8 mouse cellular contexts compared by ENCODE assay signal in genomic region chr7:43422995-43423617, GRCm38 (mm10). TPM values are rescaled to one million over a fixed set of nuclear protein-coding genes. Genes with fewer than 3 reads are reported as not detected.
DNase-seq lines count a peak whose midpoint lies in the region; ATAC-seq and TF ChIP-seq lines count a peak whose summit lies in the region.

No protein-coding gene starts in this region.

- H3K27me3 ChIP-seq in E14TG2a.4 (ENCODE audit: insufficient read depth, low read length) = no peaks in the 10 kb centered on the region
- H3K27me3 ChIP-seq in forebrain, embryonic 14.5 days (replicated peaks; ENCODE audit: control insufficient read depth, insufficient read depth, low read length) = no peaks in the 10 kb centered on the region
- H3K27me3 ChIP-seq in liver, postnatal 0 days (ENCODE audit: insufficient read depth, low read length) = no peaks in the 10 kb centered on the region
- H3K27me3 ChIP-seq in neural tube, embryonic 15.5 days (replicated peaks) = no peaks in the 10 kb centered on the region

- H3K9me3 ChIP-seq in E14TG2a.4 (ENCODE audit: low read length) = no peaks in the 10 kb centered on the region
- no peaks in the 10 kb centered on the region for H3K9me3 ChIP-seq in forebrain, embryonic 14.5 days (replicated peaks; ENCODE audit: control insufficient read depth, low read length)
- no peaks in the 10 kb centered on the region for H3K9me3 ChIP-seq in liver, postnatal 0 days (ENCODE audit: low read length)
- H3K9me3 ChIP-seq in neural tube, embryonic 15.5 days (replicated peaks) = no peaks in the 10 kb centered on the region

- peak; percentile 78 for DNase-seq in forebrain, embryonic 14.5 days (ENCODE audit: low spot score)
- peak; percentile 86 to 93 for DNase-seq in heart, postnatal 14 days
- peak; percentile 47 for DNase-seq in large intestine, adult 2 months (ENCODE audit: low read depth, low spot score)
- peak; percentile 88 for DNase-seq in liver, postnatal 0 days
- peak; percentile 93 for DNase-seq in testis, postnatal 10 days (ENCODE audit: low spot score)

- H3K4me1 ChIP-seq in E14TG2a.4 (replicated peaks; ENCODE audit: low read depth, low read length) = peaks cover 14% of the 10 kb centered on the region
- H3K4me1 ChIP-seq in forebrain, embryonic 14.5 days (ENCODE audit: control insufficient read depth, insufficient read depth, low read length) = no peaks in the 10 kb centered on the region
- H3K4me1 ChIP-seq in liver, postnatal 0 days (ENCODE audit: insufficient read depth) = no peaks in the 10 kb centered on the region
- peaks cover 4% of the 10 kb centered on the region; the same call in 1 of the 2 replicates for H3K4me1 ChIP-seq in neural tube, embryonic 15.5 days

- H3K4me2 ChIP-seq in forebrain, embryonic 14.5 days (ENCODE audit: low read length) = no peak overlapping the region
- H3K4me2 ChIP-seq in liver, postnatal 0 days (ENCODE audit: low read depth, low read length) = peak overlapping the region; percentile 40; the same call in 1 of the 2 replicates
- peak overlapping the region; percentile 47 for H3K4me2 ChIP-seq in neural tube, embryonic 15.5 days

- WGBS in forebrain, embryonic 14.5 days = 8% methylated on average over 11 of the region's 11 CpGs
- 23% methylated on average over 11 of the region's 11 CpGs for WGBS in large intestine, adult 2 months
- WGBS in liver, postnatal 0 days (ENCODE audit: insufficient replicate concordance) = 13% methylated on average over 11 of the region's 11 CpGs
- WGBS in neural tube, embryonic 15.5 days = 12% methylated on average over 11 of the region's 11 CpGs

- no peak for TF ChIP-seq EP300 in liver, postnatal 0 days (IDR thresholded peaks at IDR 0.05; ENCODE audit: low read depth)

- H3K36me3 ChIP-seq in E14TG2a.4 (ENCODE audit: insufficient read depth, low read length) = no peaks in the 10 kb centered on the region
- no peaks in the 10 kb centered on the region for H3K36me3 ChIP-seq in forebrain, embryonic 14.5 days (ENCODE audit: control insufficient read depth, insufficient read depth, low read length)
- H3K36me3 ChIP-seq in liver, postnatal 0 days (replicated peaks; ENCODE audit: insufficient read depth, low read length) = no peaks in the 10 kb centered on the region
- no peaks in the 10 kb centered on the region for H3K36me3 ChIP-seq in neural tube, embryonic 15.5 days

- no peak overlapping the region for H3K4me3 ChIP-seq in E14TG2a.4 (replicated peaks; ENCODE audit: low read length)
- H3K4me3 ChIP-seq in forebrain, embryonic 14.5 days (ENCODE audit: low read depth, low read length) = no peak overlapping the region
- no peak overlapping the region for H3K4me3 ChIP-seq in liver, postnatal 0 days (ENCODE audit: low read depth, low read length)
- no peak overlapping the region for H3K4me3 ChIP-seq in neural tube, embryonic 15.5 days (replicated peaks)

- no peak overlapping the region for H3K9ac ChIP-seq in forebrain, embryonic 14.5 days (ENCODE audit: low read length)
- no peak overlapping the region for H3K9ac ChIP-seq in liver, postnatal 0 days (replicated peaks)
- H3K9ac ChIP-seq in neural tube, embryonic 15.5 days (replicated peaks) = no peak overlapping the region

- H3K27ac ChIP-seq in forebrain, embryonic 14.5 days (ENCODE audit: low read depth, low read length) = no peak overlapping the region
- H3K27ac ChIP-seq in liver, postnatal 0 days (ENCODE audit: low read depth) = no peak overlapping the region
- H3K27ac ChIP-seq in neural tube, embryonic 15.5 days (replicated peaks) = no peak overlapping the region

- peak; percentile 93 for ATAC-seq in cerebellum, adult (ENCODE audit: insufficient number of reproducible peaks, low FRiP score, low TSS enrichment)
- peak; percentile 94 for ATAC-seq in forebrain, embryonic 14.5 days
- peak; percentile 92 for ATAC-seq in liver, postnatal 0 days
- ATAC-seq in neural tube, embryonic 15.5 days (ENCODE audit: low FRiP score) = peak; percentile 93

- intact Hi-C loops in heart, postnatal 14 days (cut with DNase I) = loop anchor here (1.0 to 5.0 kb wide), 2 partner anchors 42 to 139 kb away; partner anchors contain the start of gene Zfp658

- peak; percentile 96 for TF ChIP-seq CTCF in E14TG2a.4 (conservative IDR thresholded peaks at IDR 0.05; ENCODE audit: low read length)
- TF ChIP-seq CTCF in liver, postnatal 0 days (IDR thresholded peaks at IDR 0.05; ENCODE audit: low read depth) = peak; percentile 96

RNA-seq across cellular contexts. Expression of gene Lim2, which starts 4.4 kb away (rescaled TPM):
- polyA plus RNA-seq in forebrain, embryonic 14.5 days (2014; fragmentation: Nextera tagmentation; extraction: Ambion mirVana) = not detected in 2 replicates
- total RNA-seq in heart, postnatal 14 days (2021) = not detected
- not detected in 2 replicates for polyA plus RNA-seq in large intestine, adult 2 months (2012; rRNA removed)
- not detected in 2 replicates for polyA plus RNA-seq in liver, postnatal 0 days (2015; fragmentation: Nextera tagmentation; extraction: Ambion mirVana)
- polyA plus RNA-seq in neural tube, embryonic 15.5 days (2015; fragmentation: Nextera tagmentation; extraction: Ambion mirVana) = not detected in 2 replicates

RNA-seq across cellular contexts. Expression of gene Nkg7, which starts 13.8 kb away (rescaled TPM):
- not detected in 2 replicates for polyA plus RNA-seq in forebrain, embryonic 14.5 days (2014; fragmentation: Nextera tagmentation; extraction: Ambion mirVana)
- total RNA-seq in heart, postnatal 14 days (2021) = not detected
- polyA plus RNA-seq in large intestine, adult 2 months (2012; rRNA removed) = 23.8 and 26.9 TPM in 2 replicates
- 12.6 and 16.2 TPM in 2 replicates for polyA plus RNA-seq in liver, postnatal 0 days (2015; fragmentation: Nextera tagmentation; extraction: Ambion mirVana)
- 34.6 TPM in 1 of 2 replicates, not detected in the other for polyA plus RNA-seq in neural tube, embryonic 15.5 days (2015; fragmentation: Nextera tagmentation; extraction: Ambion mirVana)

RNA-seq across cellular contexts. Expression of gene Siglecg, which starts 15.1 kb away (rescaled TPM):
- polyA plus RNA-seq in forebrain, embryonic 14.5 days (2014; fragmentation: Nextera tagmentation; extraction: Ambion mirVana) = 0.09 TPM in 1 of 2 replicates, not detected in the other
- total RNA-seq in heart, postnatal 14 days (2021) = under 1 TPM; 0.27 to 0.31 TPM
- polyA plus RNA-seq in large intestine, adult 2 months (2012; rRNA removed) = 12.5 and 15.7 TPM in 2 replicates
- polyA plus RNA-seq in liver, postnatal 0 days (2015; fragmentation: Nextera tagmentation; extraction: Ambion mirVana) = 2.9 and 3.5 TPM in 2 replicates
- 0.08 and 0.41 TPM in 2 replicates for polyA plus RNA-seq in neural tube, embryonic 15.5 days (2015; fragmentation: Nextera tagmentation; extraction: Ambion mirVana)

RNA-seq across cellular contexts. Expression of gene Cldnd2, which starts 17.5 kb away (rescaled TPM):
- polyA plus RNA-seq in forebrain, embryonic 14.5 days (2014; fragmentation: Nextera tagmentation; extraction: Ambion mirVana) = not detected in 2 replicates
- not detected for total RNA-seq in heart, postnatal 14 days (2021)
- polyA plus RNA-seq in large intestine, adult 2 months (2012; rRNA removed) = not detected in 2 replicates
- polyA plus RNA-seq in liver, postnatal 0 days (2015; fragmentation: Nextera tagmentation; extraction: Ambion mirVana) = 0.22 TPM in 1 of 2 replicates, not detected in the other
- polyA plus RNA-seq in neural tube, embryonic 15.5 days (2015; fragmentation: Nextera tagmentation; extraction: Ambion mirVana) = not detected in 2 replicates

RNA-seq across cellular contexts. Expression of gene Etfb, which starts 20.8 kb away (rescaled TPM):
- 156 and 182 TPM in 2 replicates for polyA plus RNA-seq in forebrain, embryonic 14.5 days (2014; fragmentation: Nextera tagmentation; extraction: Ambion mirVana)
- total RNA-seq in heart, postnatal 14 days (2021) = 1,000 to 10,000 TPM; 1,151 to 1,177 TPM
- polyA plus RNA-seq in large intestine, adult 2 months (2012; rRNA removed) = 95.4 and 114 TPM in 2 replicates
- 759 and 760 TPM in 2 replicates for polyA plus RNA-seq in liver, postnatal 0 days (2015; fragmentation: Nextera tagmentation; extraction: Ambion mirVana)
- polyA plus RNA-seq in neural tube, embryonic 15.5 days (2015; fragmentation: Nextera tagmentation; extraction: Ambion mirVana) = 129 and 182 TPM in 2 replicates
